Mouse (Mus musculus): ENCODE measurements at regions not wholly inside any gene's neighbourhood (a gene's known extent, or its start where the extent isn't known, plus 50 kb on each side); places are given as distances from the start of the nearest gene placed in this dataset.

- no peak for TF ChIP-seq CTCF (conservative IDR thresholded peaks at IDR 0.05; ENCODE audit: low read length)
- TF ChIP-seq NANOG (IDR thresholded peaks at IDR 0.05; ENCODE audit: borderline replicate concordance, low read length): no peak
These were observed 90.1 kb downstream of the Foxb1 start for GRCm38 (mm10) chr9:69670551-69671044.
